Mouse (Mus musculus) lung, postnatal 0 days (tissue): Measurements from ENCODE around the gene Nav3. TPM values are rescaled to one million over a fixed set of nuclear protein-coding genes. Genes with fewer than 3 reads are reported as not detected.
A peak's percentile ranks its signal among the peaks of the same experiment; 100 is the strongest.

Experiments used
- ATAC-seq: fragments of 200-750 bp; cut with Nextera tagmentation; 2 replicates; pipeline ENCODE4 v1.8.0; 2017; ENCODE audit warnings: moderate library complexity
- DNase-seq: peaks from one replicate; pipeline ENCODE4 v3.0.0-alpha.2; 2016; ENCODE audit warnings: low spot score
- H3K27ac ChIP-seq: fragments of 300-500 bp; sonication (generic); 2 replicates; pipeline ENCODE4 v1.5.1; 2014; ENCODE audit warnings: antibody characterized with exemption, mild to moderate bottlenecking, low read length, mixed read lengths
- H3K27me3 ChIP-seq: fragments of 300-500 bp; sonication (generic); replicated peaks from 2 replicates; pipeline ENCODE4 v1.6.1; 2014; ENCODE audit warnings: low read length, mixed read lengths; ENCODE audit not compliant: insufficient read depth
- H3K36me3 ChIP-seq: fragments of 300-500 bp; sonication (generic); 2 replicates; pipeline ENCODE4 v1.6.1; 2014; ENCODE audit warnings: low read length, mixed read lengths; ENCODE audit not compliant: insufficient read depth
- H3K4me1 ChIP-seq: fragments of 300-500 bp; sonication (generic); 2 replicates; pipeline ENCODE4 v1.6.1; 2014; ENCODE audit warnings: antibody characterized with exemption, low read depth, low read length, mixed read lengths; ENCODE audit not compliant: insufficient read depth
- H3K4me2 ChIP-seq: fragments of 300-500 bp; sonication (generic); replicated peaks from 2 replicates; pipeline ENCODE4 v1.6.1; 2014; ENCODE audit warnings: low read depth, mild to moderate bottlenecking, low read length, moderate library complexity, mixed read lengths
- H3K4me3 ChIP-seq: fragments of 300-500 bp; sonication (generic); 2 replicates; pipeline ENCODE4 v1.5.1; 2014; ENCODE audit warnings: low read depth, low read length
- H3K9ac ChIP-seq: fragments of 300-500 bp; sonication (generic); replicated peaks from 2 replicates; pipeline ENCODE4 v1.6.1; 2014; ENCODE audit warnings: low read depth, mild to moderate bottlenecking
- H3K9me3 ChIP-seq: fragments of 300-500 bp; sonication (generic); 2 replicates; pipeline ENCODE4 v1.6.1; 2016; ENCODE audit warnings: low read length, mixed read lengths
- CTCF ChIP-seq: IDR thresholded peaks from 2 replicates; pipeline ENCODE4 v1.5.1; 2016; ENCODE audit warnings: antibody characterized with exemption, mild to moderate bottlenecking
- EP300 ChIP-seq: IDR thresholded peaks from 2 replicates; pipeline ENCODE4 v1.6.1; 2016; ENCODE audit warnings: antibody characterized with exemption, mild to moderate bottlenecking, control low read depth
- WGBS: fragments of 180-500 bp; shearing (Covaris S2); extraction: QIAGEN DNeasy Blood & Tissue Kit; methylation state at CpG from one replicate; pipeline ENCODE4 v1.1.7; 2014; 5-methylcytosine and 5-hydroxymethylcytosine counted together
- polyA plus RNA-seq: library from polyadenylated mRNA; unstranded; fragments of >200 nt; fragmentation: Nextera tagmentation; extraction: Ambion mirVana; gene quantifications from 2 replicates; pipeline ENCODE4 v1.2.1, GENCODE M21; 2015

The Nav3 gene
- polyA plus RNA-seq, 1 experiment from 2014 or later = 0.33 TPM

- Histone ChIP-seq H3K4me1 (no peaks in the 10 kb centered on the region), H3K9me3 (no peaks in the 10 kb centered on the region), H3K27me3 (no peaks in the 10 kb centered on the region), H3K36me3 (no peaks in the 10 kb centered on the region), H3K9ac (no peak overlapping the region), H3K27ac (no peak overlapping the region), H3K4me2 (no peak overlapping the region), H3K4me3 (no peak overlapping the region)
- no peak for ATAC-seq
- 93% methylated on average over 3 of the region's 3 CpGs for WGBS
- TF ChIP-seq CTCF = no peak
- no peak for TF ChIP-seq EP300
- no peak for DNase-seq
Observed at GRCm38 (mm10) chr10:109889171-109889475, 566.9 kb downstream of the Nav3 start.

DNA sequence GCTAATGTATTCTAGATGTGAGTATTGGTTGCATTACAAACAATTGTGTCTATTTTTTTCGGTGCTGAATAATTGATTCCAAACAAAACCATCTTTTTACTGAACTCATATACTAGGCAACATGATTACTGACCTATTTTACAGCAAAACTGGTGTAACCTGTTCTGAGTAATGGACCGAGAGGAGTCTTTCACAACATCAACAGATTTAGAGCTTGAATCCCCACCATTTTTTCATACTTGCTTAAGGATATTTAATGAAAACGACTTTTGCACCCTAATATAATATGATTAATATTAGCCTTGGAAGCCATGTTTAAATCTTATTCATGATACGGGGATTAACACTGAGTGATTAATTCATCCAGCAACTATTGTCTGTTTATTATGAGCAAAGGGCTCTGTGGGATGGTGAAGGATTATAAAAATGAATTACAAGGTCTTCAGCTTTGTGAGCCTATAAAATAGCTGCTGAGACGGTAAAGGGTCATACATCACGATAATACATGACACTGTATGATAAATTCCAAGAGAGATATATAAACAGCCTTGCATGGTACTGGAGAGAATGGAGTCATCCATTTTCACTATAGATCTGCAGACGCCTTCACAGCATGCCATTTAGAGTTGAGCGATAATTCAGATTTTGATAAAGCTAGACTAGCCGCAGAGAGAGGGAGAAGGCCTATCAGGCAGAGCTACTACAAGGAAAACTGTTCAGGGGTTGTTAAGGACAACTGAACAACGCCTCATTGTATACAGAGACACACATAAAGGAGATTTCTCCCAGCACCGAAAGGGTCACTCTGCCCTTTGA lies 567.4 kb downstream of the Nav3 start:
- ATAC-seq (no peak), DNase-seq (no peak)
- H3K4me1 ChIP-seq = no peaks in the 10 kb centered on the region
- H3K36me3 ChIP-seq = no peaks in the 10 kb centered on the region
- WGBS = 61% methylated on average over 11 of the region's 11 CpGs
- H3K4me3 ChIP-seq = no peak overlapping the region
- no peak for TF ChIP-seq CTCF
- no peak for TF ChIP-seq EP300
- H3K4me2 ChIP-seq = no peak overlapping the region
- no peaks in the 10 kb centered on the region for H3K27me3 ChIP-seq
- H3K9me3 ChIP-seq = no peaks in the 10 kb centered on the region
- H3K27ac ChIP-seq = no peak overlapping the region
- H3K9ac ChIP-seq = no peak overlapping the region

GRCm38 (mm10) chr10:109887160-109887559 lies 568.8 kb downstream of the Nav3 start:
- ATAC-seq (no peak), DNase-seq (no peak)
- H3K9ac ChIP-seq = no peak overlapping the region
- no peak overlapping the region for H3K4me3 ChIP-seq
- TF ChIP-seq EP300 (no peak), CTCF (no peak)
- H3K27ac ChIP-seq = no peak overlapping the region
- H3K4me2 ChIP-seq = no peak overlapping the region
- no peaks in the 10 kb centered on the region for H3K36me3 ChIP-seq
- no peaks in the 10 kb centered on the region for H3K4me1 ChIP-seq
- no peaks in the 10 kb centered on the region for H3K27me3 ChIP-seq
- H3K9me3 ChIP-seq = no peaks in the 10 kb centered on the region
- WGBS = 76% methylated on average over 3 of the region's 3 CpGs

- H3K27ac ChIP-seq = no peak overlapping the region
- no peaks in the 10 kb centered on the region for H3K9me3 ChIP-seq
- TF ChIP-seq CTCF = no peak
- ATAC-seq (no peak), DNase-seq (no peak)
- H3K4me2 ChIP-seq = no peak overlapping the region
- no peak overlapping the region for H3K4me3 ChIP-seq
- H3K27me3 ChIP-seq = no peaks in the 10 kb centered on the region
- no peaks in the 10 kb centered on the region for H3K4me1 ChIP-seq
- H3K9ac ChIP-seq = no peak overlapping the region
- 64% methylated on average over 4 of the region's 4 CpGs for WGBS
- H3K36me3 ChIP-seq = no peaks in the 10 kb centered on the region
Observed at GRCm38 (mm10) chr10:109876107-109876506, 579.9 kb downstream of the Nav3 start.

DNA sequence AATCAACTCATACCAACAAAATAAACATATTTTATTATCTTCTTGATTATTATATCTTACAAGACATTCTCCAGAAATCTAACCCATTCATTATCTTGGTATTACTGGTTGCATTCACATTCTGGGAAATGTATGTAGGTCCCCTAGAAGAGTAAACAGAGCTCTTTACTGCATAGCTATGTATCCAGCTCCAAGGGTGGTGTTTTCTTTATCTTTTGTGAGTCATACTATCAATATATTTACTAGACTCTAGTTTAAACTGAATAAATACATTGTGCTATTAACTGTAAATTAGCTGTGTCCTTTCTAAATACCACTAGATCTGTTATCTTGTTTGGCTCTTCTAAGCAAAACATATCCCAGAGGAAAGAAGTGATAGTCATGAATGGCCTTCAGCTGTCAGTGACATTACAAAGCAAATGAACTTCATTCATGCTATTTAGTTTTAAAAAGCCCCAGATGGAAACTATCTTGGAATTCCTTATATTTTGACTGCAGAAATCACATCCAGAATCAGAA lies 580.6 kb downstream of the Nav3 start:
- no peaks in the 10 kb centered on the region for H3K9me3 ChIP-seq
- H3K36me3 ChIP-seq = no peaks in the 10 kb centered on the region
- no peak overlapping the region for H3K9ac ChIP-seq
- no peak overlapping the region for H3K4me3 ChIP-seq
- no peak overlapping the region for H3K27ac ChIP-seq
- DNase-seq (peak; percentile 24), ATAC-seq (no peak; the same call in 1 of the 2 replicates)
- H3K4me1 ChIP-seq = no peaks in the 10 kb centered on the region
- H3K27me3 ChIP-seq = no peaks in the 10 kb centered on the region
- H3K4me2 ChIP-seq = no peak overlapping the region
- no peak for TF ChIP-seq EP300
- no peak for TF ChIP-seq CTCF

GRCm38 (mm10) chr10:109874652-109875311 lies 581.2 kb downstream of the Nav3 start:
- Histone ChIP-seq H3K27ac (no peak overlapping the region), H3K4me3 (no peak overlapping the region), H3K9ac (no peak overlapping the region), H3K36me3 (no peaks in the 10 kb centered on the region), H3K4me1 (no peaks in the 10 kb centered on the region), H3K27me3 (no peaks in the 10 kb centered on the region), H3K4me2 (no peak overlapping the region), H3K9me3 (no peaks in the 10 kb centered on the region)
- no peak for DNase-seq
- TF ChIP-seq EP300 (no peak), CTCF (no peak)
- 41% methylated on average over 5 of the region's 5 CpGs for WGBS
- no peak for ATAC-seq
